8 mouse cellular contexts compared by ENCODE assay signal in the genomic region with DNA sequence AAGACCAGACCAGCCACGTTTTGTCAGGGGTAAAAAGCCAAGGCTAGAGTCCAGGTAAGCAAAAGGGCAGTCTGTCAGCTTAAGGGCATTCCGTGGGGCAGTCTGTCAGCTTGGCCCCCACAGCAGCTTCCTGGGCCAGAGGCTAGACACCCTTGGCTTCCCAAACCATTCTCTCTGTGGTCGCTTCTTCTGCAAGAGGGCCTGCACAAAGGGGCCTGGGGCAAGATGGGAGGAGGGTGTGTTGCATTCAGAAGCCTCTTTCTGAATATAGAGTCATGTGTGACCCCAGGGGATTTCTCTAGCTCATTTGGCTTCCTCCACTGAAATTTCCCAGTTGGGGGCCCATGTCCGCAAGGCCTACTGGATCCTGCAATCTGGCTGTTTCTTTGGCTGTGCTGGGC. TPM values are rescaled to one million over a fixed set of nuclear protein-coding genes. Genes with fewer than 3 reads are reported as not detected.
DNase-seq lines count a peak whose midpoint lies in the region; ATAC-seq and TF ChIP-seq lines count a peak whose summit lies in the region.
"Had no signal": no experiment of that assay in that cellular context is flagged by ENCODE, and none has a peak within 500 bp of the region (broad histone marks: within the 10 kb centered on the region; RNA-seq: fewer than 3 reads in every experiment).

No protein-coding gene starts in this region.

- TF ChIP-seq CTCF in heart, postnatal 0 days (IDR thresholded peaks at IDR 0.05; ENCODE audit: low read depth), result no peak
- TF ChIP-seq CTCF in liver, postnatal 0 days (IDR thresholded peaks at IDR 0.05; ENCODE audit: low read depth), result no peak

- peaks cover 17% of the 10 kb centered on the region; the same call in 1 of the 2 replicates for H3K4me1 ChIP-seq in heart, postnatal 0 days (ENCODE audit: control insufficient read depth, insufficient read depth)
- peaks cover 46% of the 10 kb centered on the region for H3K4me1 ChIP-seq in heart, embryonic 12.5 days (replicated peaks)
- peaks cover 15% of the 10 kb centered on the region; the same call in 1 of the 2 replicates for H3K4me1 ChIP-seq in midbrain, embryonic 14.5 days (ENCODE audit: control insufficient read depth, insufficient read depth, low read length)
- peaks cover 17% of the 10 kb centered on the region for H3K4me1 ChIP-seq in midbrain, embryonic 13.5 days (replicated peaks)
- H3K4me1 ChIP-seq in embryonic facial prominence, embryonic 10.5 days, result peaks cover 59% of the 10 kb centered on the region
- peaks cover 49% of the 10 kb centered on the region for H3K4me1 ChIP-seq in liver, postnatal 0 days (ENCODE audit: insufficient read depth)

- no peak for ATAC-seq in heart, postnatal 0 days (ENCODE audit: insufficient read depth, low read depth)
- ATAC-seq in heart, embryonic 12.5 days (ENCODE audit: insufficient number of reproducible peaks, low FRiP score), result no peak
- no peak for ATAC-seq in midbrain, embryonic 14.5 days (ENCODE audit: low FRiP score, low TSS enrichment)
- ATAC-seq in midbrain, embryonic 13.5 days, result no peak
- ATAC-seq in liver, postnatal 0 days, result no peak
- no peak for ATAC-seq in erythroblast, adult 5-6 weeks (replicated peaks; ENCODE audit: low FRiP score, poor library complexity, severe bottlenecking)

- no peaks in the 10 kb centered on the region for H3K27me3 ChIP-seq in heart, postnatal 0 days (ENCODE audit: control insufficient read depth, insufficient read depth, low read length)
- no peaks in the 10 kb centered on the region for H3K27me3 ChIP-seq in heart, embryonic 12.5 days (replicated peaks)
- no peaks in the 10 kb centered on the region for H3K27me3 ChIP-seq in midbrain, embryonic 14.5 days (ENCODE audit: control insufficient read depth, insufficient read depth, low read length)
- no peaks in the 10 kb centered on the region for H3K27me3 ChIP-seq in midbrain, embryonic 13.5 days
- no peaks in the 10 kb centered on the region for H3K27me3 ChIP-seq in embryonic facial prominence, embryonic 10.5 days (replicated peaks; ENCODE audit: low read depth, poor library complexity, severe bottlenecking)
- H3K27me3 ChIP-seq in liver, postnatal 0 days (ENCODE audit: insufficient read depth, low read length), result no peaks in the 10 kb centered on the region
- H3K27me3 ChIP-seq: heart, embryonic 13.5 days had no signal

- H3K9ac ChIP-seq in heart, postnatal 0 days (replicated peaks; ENCODE audit: low read depth, low read length), result no peak overlapping the region
- no peak overlapping the region for H3K9ac ChIP-seq in heart, embryonic 12.5 days
- H3K9ac ChIP-seq in midbrain, embryonic 14.5 days (replicated peaks; ENCODE audit: low read length), result no peak overlapping the region
- H3K9ac ChIP-seq in midbrain, embryonic 13.5 days (replicated peaks), result no peak overlapping the region
- no peak overlapping the region for H3K9ac ChIP-seq in liver, postnatal 0 days (replicated peaks)

- H3K9me3 ChIP-seq in heart, postnatal 0 days (replicated peaks; ENCODE audit: control insufficient read depth, low read length), result no peaks in the 10 kb centered on the region
- no peaks in the 10 kb centered on the region for H3K9me3 ChIP-seq in heart, embryonic 12.5 days (replicated peaks)
- no peaks in the 10 kb centered on the region for H3K9me3 ChIP-seq in midbrain, embryonic 14.5 days (ENCODE audit: control insufficient read depth, low read length)
- H3K9me3 ChIP-seq in midbrain, embryonic 13.5 days, result no peaks in the 10 kb centered on the region
- H3K9me3 ChIP-seq in embryonic facial prominence, embryonic 10.5 days, result no peaks in the 10 kb centered on the region
- H3K9me3 ChIP-seq in liver, postnatal 0 days (ENCODE audit: low read length), result no peaks in the 10 kb centered on the region
- H3K9me3 ChIP-seq: heart, embryonic 13.5 days had no signal

- no peak for DNase-seq in heart, postnatal 0 days (ENCODE audit: low spot score)
- DNase-seq in midbrain, embryonic 14.5 days, result peak; percentile 48
- no peak for DNase-seq in embryonic facial prominence, embryonic 10.5 days (ENCODE audit: low spot score)
- DNase-seq in liver, postnatal 0 days, result no peak

- H3K4me3 ChIP-seq in heart, postnatal 0 days (ENCODE audit: low read depth, low read length), result no peak overlapping the region
- H3K4me3 ChIP-seq in heart, embryonic 12.5 days, result no peak overlapping the region
- H3K4me3 ChIP-seq in midbrain, embryonic 14.5 days (replicated peaks; ENCODE audit: low read depth, low read length), result no peak overlapping the region
- no peak overlapping the region for H3K4me3 ChIP-seq in midbrain, embryonic 13.5 days (replicated peaks)
- no peak overlapping the region for H3K4me3 ChIP-seq in embryonic facial prominence, embryonic 10.5 days
- H3K4me3 ChIP-seq in liver, postnatal 0 days (ENCODE audit: low read depth, low read length), result no peak overlapping the region
- H3K4me3 ChIP-seq: heart, embryonic 13.5 days had no signal

- TF ChIP-seq EP300 in heart, postnatal 0 days (IDR thresholded peaks at IDR 0.05; ENCODE audit: low read depth), result no peak
- no peak for TF ChIP-seq EP300 in liver, postnatal 0 days (IDR thresholded peaks at IDR 0.05; ENCODE audit: low read depth)

- no peaks in the 10 kb centered on the region for H3K36me3 ChIP-seq in heart, postnatal 0 days (replicated peaks; ENCODE audit: control insufficient read depth, insufficient read depth, low read length)
- H3K36me3 ChIP-seq in heart, embryonic 12.5 days, result no peaks in the 10 kb centered on the region
- H3K36me3 ChIP-seq in midbrain, embryonic 14.5 days (ENCODE audit: control insufficient read depth, insufficient read depth, low read length), result no peaks in the 10 kb centered on the region
- no peaks in the 10 kb centered on the region for H3K36me3 ChIP-seq in midbrain, embryonic 13.5 days
- no peaks in the 10 kb centered on the region for H3K36me3 ChIP-seq in embryonic facial prominence, embryonic 10.5 days (replicated peaks)
- H3K36me3 ChIP-seq in liver, postnatal 0 days (replicated peaks; ENCODE audit: insufficient read depth, low read length), result no peaks in the 10 kb centered on the region
- H3K36me3 ChIP-seq: heart, embryonic 13.5 days had no signal

- no peak overlapping the region for H3K4me2 ChIP-seq in heart, postnatal 0 days (ENCODE audit: low read depth, low read length)
- H3K4me2 ChIP-seq in heart, embryonic 12.5 days, result no peak overlapping the region
- no peak overlapping the region for H3K4me2 ChIP-seq in midbrain, embryonic 14.5 days (ENCODE audit: low read length)
- H3K4me2 ChIP-seq in midbrain, embryonic 13.5 days (replicated peaks), result no peak overlapping the region
- 0 out of 2 replicates have a peak overlapping the region, but pooled peaks have one; percentile 13 for H3K4me2 ChIP-seq in liver, postnatal 0 days (ENCODE audit: low read depth, low read length)
- H3K4me2 ChIP-seq: heart, embryonic 13.5 days had no signal

- WGBS in heart, postnatal 0 days, result 69% methylated on average over 4 of the region's 4 CpGs
- WGBS in heart, embryonic 12.5 days, result 71% methylated on average over 4 of the region's 4 CpGs
- WGBS in midbrain, embryonic 14.5 days, result 53% methylated on average over 4 of the region's 4 CpGs
- 48% methylated on average over 4 of the region's 4 CpGs for WGBS in midbrain, embryonic 13.5 days
- 60% methylated on average over 4 of the region's 4 CpGs for WGBS in embryonic facial prominence, embryonic 10.5 days
- 56% methylated on average over 4 of the region's 4 CpGs for WGBS in liver, postnatal 0 days (ENCODE audit: insufficient replicate concordance)

- peak overlapping the region; percentile 61 for H3K27ac ChIP-seq in heart, postnatal 0 days (ENCODE audit: low read depth)
- H3K27ac ChIP-seq in heart, embryonic 12.5 days (ENCODE audit: poor library complexity, severe bottlenecking), result no peak overlapping the region
- H3K27ac ChIP-seq in midbrain, embryonic 14.5 days (replicated peaks; ENCODE audit: low read depth, low read length), result 0 out of 2 replicates have a peak overlapping the region, but pooled peaks have one; percentile 37
- no peak overlapping the region; the same call in 1 of the 2 replicates for H3K27ac ChIP-seq in midbrain, embryonic 13.5 days
- H3K27ac ChIP-seq in embryonic facial prominence, embryonic 10.5 days (replicated peaks), result peak overlapping the region; percentile 65
- peak overlapping the region; percentile 36 for H3K27ac ChIP-seq in liver, postnatal 0 days (ENCODE audit: low read depth)
- H3K27ac ChIP-seq: heart, embryonic 13.5 days had no signal

RNA-seq across cellular contexts. Expression of gene Sik1, which starts 21.6 kb away (rescaled TPM):
- total RNA-seq in heart, postnatal 0 days (2014; rRNA removed; ENCODE audit: low replicate concordance), result 31.9 and 47.6 TPM in 2 replicates
- 7.7 and 10.9 TPM in 2 replicates for polyA plus RNA-seq in heart, postnatal 0 days (2015; fragmentation: Nextera tagmentation; extraction: Ambion mirVana)
- polyA plus RNA-seq in heart, embryonic 12.5 days (2016; fragmentation: Nextera tagmentation; extraction: Ambion mirVana), result 23.3 and 24.3 TPM in 2 replicates
- 15.3 and 19.3 TPM in 2 replicates for polyA plus RNA-seq in midbrain, embryonic 14.5 days (2014; fragmentation: Nextera tagmentation; extraction: Ambion mirVana)
- polyA plus RNA-seq in midbrain, embryonic 13.5 days (2015; fragmentation: Nextera tagmentation; extraction: Ambion mirVana), result 16.9 and 17.6 TPM in 2 replicates
- polyA plus RNA-seq in embryonic facial prominence, embryonic 10.5 days (2016; fragmentation: Nextera tagmentation; extraction: Ambion mirVana), result 12.7 and 15.5 TPM in 2 replicates
- 7.8 and 8.1 TPM in 2 replicates for polyA plus RNA-seq in liver, postnatal 0 days (2015; fragmentation: Nextera tagmentation; extraction: Ambion mirVana)
- total RNA-seq in erythroblast, adult 5-6 weeks (2015; ENCODE audit: low replicate concordance), result 1.5 and 4.2 TPM in 2 replicates
- 2.8 and 3.5 TPM in 2 replicates for total RNA-seq in erythroblast, adult 5-6 weeks (2017; ENCODE audit: low replicate concordance)

Comparison
In these comparisons a context has a peak if more than half of its experiments do, and no peak if none do; other contexts are left out.
1. H3K27ac ChIP-seq: peak in heart, postnatal 0 days (single experiment), midbrain, embryonic 14.5 days (single experiment), embryonic facial prominence, embryonic 10.5 days (single experiment) and liver, postnatal 0 days (single experiment); none in heart, embryonic 12.5 days (single experiment) and midbrain, embryonic 13.5 days (single experiment).